Mouse (Mus musculus): ENCODE measurements around the gene Flnb. TPM values are rescaled to one million over a fixed set of nuclear protein-coding genes. Genes with fewer than 3 reads are reported as not detected.

Flnb gene
- polyA plus RNA-seq, 1 experiment from 2014 or later: 6.5 TPM

- H3K9me3 ChIP-seq: no peaks in the 10 kb centered on the region
- ATAC-seq (ENCODE audit: low FRiP score): no peak
- 88% methylated on average over 4 of the region's 4 CpGs for WGBS
Observed at GRCm38 (mm10) chr14:7807711-7808110, 10.0 kb upstream of the Flnb start.

GRCm38 (mm10) chr14:7808501-7808981, 9.2 kb upstream of the Flnb start:
- Histone ChIP-seq H3K36me3 (no peaks in the 10 kb centered on the region), H3K4me2 (no peak overlapping the region), H3K4me1 (replicated peaks) (no peaks in the 10 kb centered on the region), H3K27me3 (no peaks in the 10 kb centered on the region), H3K27ac (no peak overlapping the region), H3K9ac (no peak overlapping the region), H3K4me3 (no peak overlapping the region), H3K9me3 (no peaks in the 10 kb centered on the region)
- no peak for ATAC-seq (ENCODE audit: low FRiP score)
- 77% methylated on average over 11 of the region's 11 CpGs for WGBS

More at GRCm38 (mm10) chr14:7807711-7808110, 10.0 kb upstream of the Flnb start:
- Histone ChIP-seq H3K9ac (no peak overlapping the region), H3K36me3 (no peaks in the 10 kb centered on the region), H3K27ac (no peak overlapping the region), H3K4me1 (replicated peaks) (no peaks in the 10 kb centered on the region), H3K4me2 (no peak overlapping the region), H3K27me3 (no peaks in the 10 kb centered on the region), H3K4me3 (no peak overlapping the region)

- H3K27ac ChIP-seq: no peak overlapping the region
- no peaks in the 10 kb centered on the region for H3K9me3 ChIP-seq
- no peak for ATAC-seq (ENCODE audit: low FRiP score)
- no peaks in the 10 kb centered on the region for H3K27me3 ChIP-seq
- no peak overlapping the region for H3K9ac ChIP-seq
- WGBS: 87% methylated on average over 12 of the region's 12 CpGs
- no peak overlapping the region for H3K4me3 ChIP-seq
- H3K4me2 ChIP-seq: no peak overlapping the region
- no peaks in the 10 kb centered on the region for H3K36me3 ChIP-seq
- H3K4me1 ChIP-seq (replicated peaks): no peaks in the 10 kb centered on the region
Observed at GRCm38 (mm10) chr14:7809043-7809955, 8.5 kb upstream of the Flnb start.

GRCm38 (mm10) chr14:7818463-7819121, 835 bp downstream of the Flnb start:
- under 1% methylated on average over 36 of the region's 36 CpGs for WGBS
- H3K4me2 ChIP-seq: peak overlapping the region; percentile 83
- peaks cover 44% of the 10 kb centered on the region for H3K4me1 ChIP-seq (replicated peaks)
- H3K9ac ChIP-seq: peak overlapping the region; percentile 82
- H3K27ac ChIP-seq: peak overlapping the region; percentile 87
- H3K27me3 ChIP-seq: no peaks in the 10 kb centered on the region
- peak overlapping the region; percentile 73 for H3K4me3 ChIP-seq
- no peaks in the 10 kb centered on the region for H3K9me3 ChIP-seq
- ATAC-seq (ENCODE audit: low FRiP score): peak; percentile 49
- H3K36me3 ChIP-seq: no peaks in the 10 kb centered on the region

- WGBS: 81% methylated on average over 5 of the region's 5 CpGs
- Histone ChIP-seq H3K9ac (peak overlapping the region; percentile 82; the same call in 1 of the 2 replicates), H3K4me3 (peak overlapping the region; percentile 73), H3K27me3 (no peaks in the 10 kb centered on the region), H3K36me3 (no peaks in the 10 kb centered on the region), H3K4me1 (replicated peaks) (peaks cover 44% of the 10 kb centered on the region), H3K27ac (no peak overlapping the region), H3K9me3 (no peaks in the 10 kb centered on the region), H3K4me2 (peak overlapping the region; percentile 83)
- ATAC-seq (ENCODE audit: low FRiP score): no peak
Observed at GRCm38 (mm10) chr14:7819446-7819845, 1.7 kb downstream of the Flnb start.

GRCm38 (mm10) chr14:7821341-7821740, 3.6 kb downstream of the Flnb start:
- 78% methylated on average over 8 of the region's 8 CpGs for WGBS
- Histone ChIP-seq H3K4me1 (replicated peaks) (peaks cover 57% of the 10 kb centered on the region), H3K9me3 (no peaks in the 10 kb centered on the region), H3K4me2 (peak overlapping the region; percentile 83), H3K4me3 (peak overlapping the region; percentile 4; the same call in 1 of the 2 replicates), H3K27me3 (no peaks in the 10 kb centered on the region), H3K9ac (no peak overlapping the region), H3K27ac (no peak overlapping the region), H3K36me3 (no peaks in the 10 kb centered on the region)
- ATAC-seq (ENCODE audit: low FRiP score): no peak

- H3K27me3 ChIP-seq: no peaks in the 10 kb centered on the region
- H3K36me3 ChIP-seq: no peaks in the 10 kb centered on the region
- peaks cover 64% of the 10 kb centered on the region for H3K4me1 ChIP-seq (replicated peaks)
- no peak overlapping the region for H3K9ac ChIP-seq
- WGBS: 55% methylated on average over 7 of the region's 7 CpGs
- H3K4me3 ChIP-seq: no peak overlapping the region
- no peak overlapping the region for H3K27ac ChIP-seq
- H3K9me3 ChIP-seq: no peaks in the 10 kb centered on the region
- no peak overlapping the region for H3K4me2 ChIP-seq
- no peak for ATAC-seq (ENCODE audit: low FRiP score)
Observed at GRCm38 (mm10) chr14:7822693-7823092, 4.9 kb downstream of the Flnb start.

- Histone ChIP-seq H3K9ac (no peak overlapping the region), H3K9me3 (no peaks in the 10 kb centered on the region), H3K27ac (no peak overlapping the region), H3K4me3 (no peak overlapping the region), H3K4me2 (no peak overlapping the region), H3K27me3 (no peaks in the 10 kb centered on the region), H3K4me1 (replicated peaks) (peaks cover 51% of the 10 kb centered on the region), H3K36me3 (no peaks in the 10 kb centered on the region)
- ATAC-seq (ENCODE audit: low FRiP score): no peak
- 81% methylated on average over 8 of the region's 8 CpGs for WGBS
Observed at GRCm38 (mm10) chr14:7824651-7825268, 7.0 kb downstream of the Flnb start.

GRCm38 (mm10) chr14:7826151-7826937, 8.6 kb downstream of the Flnb start:
- H3K4me2 ChIP-seq: no peak overlapping the region
- peak overlapping the region; percentile 61 for H3K27ac ChIP-seq
- no peaks in the 10 kb centered on the region for H3K36me3 ChIP-seq
- H3K27me3 ChIP-seq: no peaks in the 10 kb centered on the region
- peaks cover 37% of the 10 kb centered on the region for H3K4me1 ChIP-seq (replicated peaks)
- H3K9me3 ChIP-seq: no peaks in the 10 kb centered on the region
- H3K4me3 ChIP-seq: no peak overlapping the region
- peak; percentile 40; the same call in 1 of the 2 replicates for ATAC-seq (ENCODE audit: low FRiP score)
- 35% methylated on average over 10 of the region's 10 CpGs for WGBS
- H3K9ac ChIP-seq: peak overlapping the region; percentile 20; the same call in 1 of the 2 replicates

GRCm38 (mm10) chr14:7829181-7829580, 11.4 kb downstream of the Flnb start:
- Histone ChIP-seq H3K9me3 (no peaks in the 10 kb centered on the region), H3K36me3 (no peaks in the 10 kb centered on the region), H3K27ac (no peak overlapping the region), H3K4me2 (no peak overlapping the region), H3K4me3 (no peak overlapping the region), H3K4me1 (replicated peaks) (peaks cover 35% of the 10 kb centered on the region), H3K27me3 (no peaks in the 10 kb centered on the region), H3K9ac (no peak overlapping the region)
- WGBS: 88% methylated on average over 2 of the region's 2 CpGs
- no peak for ATAC-seq (ENCODE audit: low FRiP score)

GRCm38 (mm10) chr14:7831770-7832439, 14.1 kb downstream of the Flnb start:
- H3K9ac ChIP-seq: no peak overlapping the region
- H3K27me3 ChIP-seq: no peaks in the 10 kb centered on the region
- H3K4me2 ChIP-seq: no peak overlapping the region
- no peak for ATAC-seq (ENCODE audit: low FRiP score)
- no peaks in the 10 kb centered on the region for H3K36me3 ChIP-seq
- no peak overlapping the region for H3K4me3 ChIP-seq
- WGBS: 62% methylated on average over 1 of the region's 1 CpGs
- H3K9me3 ChIP-seq: no peaks in the 10 kb centered on the region
- no peak overlapping the region for H3K27ac ChIP-seq
- 0 out of 2 replicates have a peak, but pooled peaks cover 18% of the 10 kb centered on the region for H3K4me1 ChIP-seq (replicated peaks)

Measured in hindbrain, embryonic 13.5 days (tissue).